Mouse (Mus musculus): ENCODE data around the gene Shbg. TPM values are rescaled to one million over a fixed set of nuclear protein-coding genes. Genes with fewer than 3 reads are reported as not detected.
"Not testable (repeated sequence)": the region's sequence is repeated elsewhere in the genome, so short reads cannot be mapped to it uniquely, and the experiment has no call there.

Shbg gene
- total RNA-seq, 2 experiments from 2014 or later, result not detected

DNA sequence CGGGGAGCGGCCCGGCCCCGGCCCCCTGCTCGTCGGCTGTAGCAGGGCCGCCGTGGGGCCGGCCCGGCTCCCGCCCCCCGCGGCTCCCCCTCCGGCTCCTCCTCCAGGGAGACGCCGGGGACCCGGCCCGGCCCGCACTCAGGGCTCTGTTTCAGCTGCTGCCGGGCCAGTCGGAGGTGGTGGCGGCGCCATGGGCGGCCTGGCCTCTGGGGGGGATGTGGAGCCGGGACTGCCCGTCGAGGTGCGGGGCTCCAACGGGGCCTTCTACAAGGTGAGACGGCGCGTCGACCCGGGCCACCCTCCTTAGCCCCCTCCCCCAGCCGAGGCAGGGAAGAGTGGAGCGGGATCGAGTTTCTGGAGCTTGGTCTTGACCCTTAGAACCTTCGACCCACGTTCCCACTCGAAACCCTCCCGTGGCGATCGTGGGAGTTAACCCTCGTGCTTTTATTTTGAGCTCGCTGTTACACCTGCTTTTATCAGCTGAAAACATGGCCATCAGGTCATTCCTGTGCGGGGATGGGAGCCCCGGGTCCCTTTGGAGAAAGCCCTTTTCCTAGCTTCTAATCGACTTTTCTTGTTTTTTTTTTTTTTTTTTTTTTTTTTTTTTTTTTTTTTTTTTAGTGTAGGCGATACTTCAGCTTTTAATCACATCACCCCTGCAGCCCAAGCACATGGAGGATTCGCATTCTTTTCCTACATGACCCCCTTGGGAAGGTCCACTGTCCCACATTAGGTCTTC, 15.6 kb upstream of the Shbg start:
- DNase-seq (ENCODE audit: low spot score), result peak; percentile 58
- intact Hi-C loops (cut with DNase I), result no loop called here

DNA sequence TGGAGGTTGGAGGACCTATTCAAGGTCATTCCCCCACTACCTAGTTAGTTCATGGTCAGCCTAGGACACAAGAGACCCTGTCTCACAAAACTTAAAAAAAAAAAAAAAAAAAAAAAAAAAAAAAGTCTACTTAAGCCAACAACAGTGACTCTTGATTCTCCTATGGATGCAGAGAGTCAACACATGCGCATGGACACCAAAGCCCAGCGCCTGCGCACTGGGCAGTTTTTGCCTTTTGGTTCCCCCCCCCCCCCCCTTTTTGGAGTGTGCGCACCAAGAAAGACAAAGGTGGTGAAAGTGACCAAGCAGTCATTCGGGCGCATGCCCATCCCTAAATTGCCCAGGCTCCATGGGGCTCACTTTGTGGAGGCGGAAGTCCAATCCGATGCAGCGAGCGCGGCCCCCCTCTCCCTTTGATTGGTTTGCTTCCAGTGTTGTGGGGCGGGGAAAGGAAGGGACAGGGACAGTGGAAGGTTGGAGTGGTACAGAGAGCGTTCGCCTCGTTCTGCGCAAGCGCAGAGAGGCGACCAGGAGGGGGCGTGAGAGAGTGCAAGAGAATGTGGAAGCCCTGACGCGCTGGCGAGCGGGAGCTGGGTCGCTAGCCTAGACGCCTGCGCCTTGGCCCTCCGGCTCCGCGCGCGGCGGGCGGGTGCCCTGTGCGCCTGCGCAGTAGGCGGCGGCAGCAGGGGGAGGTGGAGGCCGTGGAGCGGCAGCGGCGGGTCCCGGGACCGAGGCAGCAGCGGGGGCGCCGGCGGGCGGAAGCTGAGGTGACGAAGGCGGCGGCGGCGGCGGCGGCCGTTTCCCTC, 14.8 kb upstream of the Shbg start, which contains the start of gene Fxr2:
Gene Fxr2, plus strand, starts transcription at position 707 of the 806 bp plus-strand sequence.
- intact Hi-C loops (cut with DNase I), result no loop called here
- peak; percentile 100 for DNase-seq (ENCODE audit: low spot score)

DNA sequence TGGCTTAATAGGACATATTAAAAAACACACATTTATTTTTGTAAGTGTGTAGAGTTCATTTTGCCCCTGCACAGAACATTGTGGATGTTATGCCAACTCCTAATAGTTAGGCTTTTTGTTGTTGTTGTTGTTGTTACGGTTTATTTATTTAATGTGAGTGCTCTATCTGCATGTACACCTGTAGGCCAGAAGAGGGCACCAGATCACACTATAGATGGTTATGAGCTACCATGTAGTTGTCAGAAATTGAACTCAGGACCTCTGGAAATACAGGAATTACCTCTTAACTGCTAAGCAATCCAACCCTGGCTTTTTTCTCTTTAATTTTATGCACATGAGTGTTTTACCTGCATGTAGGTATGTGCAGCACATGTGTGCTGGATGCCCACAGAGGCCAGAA, 12.1 kb upstream of the Shbg start:
- intact Hi-C loops (cut with DNase I), result loop anchor here (1.0 kb wide), 1 partner anchor 27 kb away; no protein-coding TSS in a partner anchor

DNA sequence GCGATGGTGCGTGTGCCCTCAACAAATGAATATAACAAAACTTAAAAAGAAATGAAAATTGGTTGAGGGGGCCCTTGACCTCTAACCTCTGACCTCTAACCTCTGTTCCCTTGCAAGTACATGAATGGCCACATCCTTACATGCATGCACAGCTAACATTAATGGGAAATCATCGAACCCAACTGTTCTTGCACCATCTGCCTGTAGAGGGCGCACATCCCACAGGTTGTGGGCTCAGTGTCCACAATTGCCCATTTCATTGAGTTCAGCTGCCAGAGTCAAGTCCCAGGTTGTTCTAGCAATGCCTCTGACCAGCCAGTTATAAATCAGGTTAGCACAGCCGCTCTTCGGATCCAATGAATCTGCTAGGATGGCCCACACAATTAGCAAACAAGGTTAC, 10.6 kb upstream of the Shbg start:
- no peak for DNase-seq (ENCODE audit: low spot score)
- intact Hi-C loops (cut with DNase I), result no loop called here

More for the DNA sequence above, 12.1 kb upstream of the Shbg start:
- no peak for DNase-seq (ENCODE audit: low spot score)

DNA sequence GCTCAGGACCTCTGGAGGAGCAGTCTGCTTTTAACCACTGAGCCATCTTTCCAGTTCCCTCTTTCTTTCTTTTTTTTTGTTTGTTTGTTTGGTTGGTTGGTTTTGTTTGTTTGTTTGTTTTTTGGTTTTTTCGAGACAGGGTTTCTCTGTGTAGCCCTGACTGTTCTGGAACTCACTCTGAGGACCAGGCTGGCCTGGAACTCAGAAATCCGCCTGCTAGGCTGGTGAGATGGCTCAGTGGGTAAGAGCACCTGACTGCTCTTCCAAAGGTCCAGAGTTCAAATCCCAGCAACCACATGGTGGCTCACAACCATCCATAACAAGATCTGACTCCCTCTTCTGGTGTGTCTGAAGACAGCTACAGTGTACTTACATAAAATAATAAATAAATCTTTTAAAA, 6.6 kb upstream of the Shbg start:
- DNase-seq (ENCODE audit: low spot score); intact Hi-C loops (cut with DNase I): not testable (repeated sequence)

DNA sequence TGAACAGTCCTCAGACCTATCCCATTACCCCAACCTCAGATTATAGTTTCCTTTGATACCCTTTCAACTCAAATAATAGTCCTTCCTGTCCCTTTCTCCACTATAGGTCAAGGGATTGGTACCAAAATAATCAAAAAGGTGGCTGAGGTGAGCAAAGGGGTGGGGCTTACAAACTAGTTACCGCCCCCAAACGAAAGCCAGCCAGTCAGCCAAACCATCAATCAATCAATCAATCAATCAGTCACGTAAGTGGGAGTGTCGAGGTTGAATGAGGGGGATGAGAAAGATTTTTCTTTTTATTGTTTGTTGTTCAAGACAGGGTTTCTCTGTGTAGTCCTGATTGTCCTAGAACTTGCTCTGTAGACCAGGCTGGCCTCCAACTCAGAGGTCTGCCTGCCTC, 5.3 kb upstream of the Shbg start:
- intact Hi-C loops (cut with DNase I), result no loop called here
- DNase-seq (ENCODE audit: low spot score), result no peak

DNA sequence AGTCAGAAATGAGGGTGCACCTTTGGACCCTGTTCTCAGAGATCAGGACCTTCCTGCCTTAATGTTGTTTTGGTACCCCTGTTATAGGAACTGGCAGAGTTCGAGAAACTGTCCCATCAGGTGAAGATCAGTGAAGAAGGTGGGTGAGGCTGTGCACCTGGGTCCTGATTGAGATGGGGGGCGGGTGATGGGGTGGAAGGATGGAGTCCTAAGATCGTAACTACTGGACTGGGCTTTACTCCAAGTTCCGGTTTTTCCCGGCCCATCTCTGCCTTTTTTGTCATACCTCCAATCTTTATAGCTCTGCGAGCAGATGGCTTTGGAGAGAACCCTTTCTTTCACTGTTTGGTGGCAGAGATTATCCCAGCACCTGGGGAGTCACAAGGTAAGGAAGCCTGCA, 4.7 kb upstream of the Shbg start:
- no peak for DNase-seq (ENCODE audit: low spot score)
- intact Hi-C loops (cut with DNase I), result no loop called here

DNA sequence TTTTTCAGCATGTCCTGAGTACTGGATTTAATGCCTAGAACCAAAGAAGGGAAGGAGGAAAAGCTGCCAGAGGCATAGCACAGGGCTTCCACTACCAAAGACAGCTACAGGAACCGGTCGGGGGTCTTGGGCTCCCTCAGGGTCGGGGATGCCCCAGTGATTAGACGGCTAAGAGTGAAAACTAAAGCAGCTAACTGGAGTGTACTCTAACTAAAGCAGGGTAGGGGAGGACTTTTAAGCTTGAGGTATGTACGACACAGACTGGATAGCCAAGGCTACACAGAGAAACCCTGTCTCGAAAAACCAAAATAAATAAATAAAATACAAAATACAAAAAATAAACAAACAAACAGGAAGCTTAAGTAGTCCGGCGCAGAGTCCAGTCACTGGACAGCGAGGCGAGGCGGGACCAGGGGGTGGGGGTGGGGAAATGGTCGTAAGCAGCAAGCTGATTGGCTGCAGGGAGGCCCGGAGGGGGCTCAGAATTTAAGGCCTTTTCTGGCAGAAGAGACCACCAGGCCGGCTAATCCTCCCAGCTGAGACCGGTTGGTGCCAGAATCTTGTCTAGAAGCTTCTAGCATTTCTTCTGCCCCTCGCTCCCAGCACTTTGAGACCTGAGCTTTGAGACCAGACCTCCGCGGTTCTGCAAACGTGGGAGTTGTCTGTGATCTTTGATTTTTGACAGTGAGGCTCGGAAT, 4.0 kb upstream of the Shbg start, which contains the start of gene Sat2:
Gene Sat2, plus strand, starts transcription at position 454 of the 698 bp plus-strand sequence.
- intact Hi-C loops (cut with DNase I), result no loop called here
- peak; percentile 34 for DNase-seq (ENCODE audit: low spot score)

DNA sequence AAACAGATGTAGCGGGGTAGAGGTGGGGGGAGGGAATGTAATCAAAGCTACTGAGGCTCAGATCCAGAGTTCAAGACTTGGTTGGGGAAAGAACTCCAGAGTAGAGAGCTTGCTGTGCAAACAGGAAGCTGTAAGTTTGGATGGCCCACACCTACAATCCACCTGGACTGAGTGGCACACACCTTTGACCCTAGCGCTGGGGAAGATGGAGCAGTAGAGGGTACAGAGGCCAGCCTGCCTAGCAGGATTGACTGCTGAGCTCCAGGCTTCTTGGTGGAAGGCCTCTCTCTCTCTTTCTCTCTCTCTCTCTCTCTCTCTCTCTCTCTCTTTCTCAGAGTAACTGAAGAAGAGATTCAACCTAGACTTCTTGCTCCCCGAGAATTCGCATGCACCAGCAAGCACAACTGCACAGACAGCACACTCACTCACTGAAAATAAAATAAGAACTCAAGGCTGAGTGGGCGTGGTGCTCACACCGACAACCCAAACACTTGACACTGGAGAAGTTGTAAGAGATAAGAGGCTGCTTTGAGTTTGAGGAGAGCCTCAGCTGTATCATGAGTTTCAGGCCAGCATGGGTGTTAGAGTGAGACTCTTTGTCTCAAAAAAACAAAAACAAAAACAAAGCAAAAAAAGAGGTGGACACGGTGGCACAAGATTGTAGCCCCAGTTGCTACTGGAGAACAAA, 2.8 kb upstream of the Shbg start:
- intact Hi-C loops (cut with DNase I), result no loop called here
- DNase-seq (ENCODE audit: low spot score), result no peak

DNA sequence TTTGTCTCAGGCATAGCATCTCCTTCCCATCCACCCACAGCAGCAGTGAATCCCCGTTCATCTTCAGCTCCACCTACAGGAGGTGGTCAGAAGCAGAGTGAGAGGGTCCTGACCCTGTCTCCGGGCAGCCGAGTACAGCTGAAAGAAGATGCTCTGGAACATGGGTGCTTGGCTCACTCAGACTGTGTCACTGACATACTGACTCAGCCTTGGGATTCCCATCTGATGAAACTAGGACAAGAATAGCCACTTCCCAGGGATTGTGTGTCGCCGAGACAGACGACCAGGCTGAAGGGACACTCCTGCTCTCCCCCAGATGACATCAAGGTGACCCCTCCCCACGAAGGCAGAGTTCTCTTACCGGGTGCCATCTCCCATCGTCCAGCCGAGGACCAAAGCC, 924 bp downstream of the Shbg start:
- DNase-seq (ENCODE audit: low spot score), result no peak
- intact Hi-C loops (cut with DNase I), result loop anchor here (10.0 kb wide), 1 partner anchor 352 kb away; no protein-coding TSS in a partner anchor

DNA sequence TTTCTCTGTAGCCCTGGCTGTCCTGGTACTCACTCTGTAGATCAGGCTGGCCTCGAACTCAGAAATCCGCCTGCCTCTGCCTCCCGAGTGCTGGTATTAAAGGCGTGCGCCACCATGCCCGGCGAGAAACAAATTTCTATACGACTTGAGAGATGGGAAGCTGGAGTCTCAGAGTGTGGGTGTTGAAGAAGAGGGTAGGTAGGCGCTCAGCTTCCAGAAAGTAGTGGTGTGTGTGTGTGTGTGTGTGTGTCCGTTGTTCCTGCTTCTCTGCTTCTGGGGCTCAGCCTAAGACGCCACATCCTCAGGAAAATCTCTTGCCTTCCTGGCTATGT, 3.5 kb downstream of the Shbg start:
- intact Hi-C loops (cut with DNase I), result loop anchor here (1.0 to 10.0 kb wide), 2 partner anchors 35 to 349 kb away; no protein-coding TSS in a partner anchor
- not testable (repeated sequence) for DNase-seq (ENCODE audit: low spot score)

DNA sequence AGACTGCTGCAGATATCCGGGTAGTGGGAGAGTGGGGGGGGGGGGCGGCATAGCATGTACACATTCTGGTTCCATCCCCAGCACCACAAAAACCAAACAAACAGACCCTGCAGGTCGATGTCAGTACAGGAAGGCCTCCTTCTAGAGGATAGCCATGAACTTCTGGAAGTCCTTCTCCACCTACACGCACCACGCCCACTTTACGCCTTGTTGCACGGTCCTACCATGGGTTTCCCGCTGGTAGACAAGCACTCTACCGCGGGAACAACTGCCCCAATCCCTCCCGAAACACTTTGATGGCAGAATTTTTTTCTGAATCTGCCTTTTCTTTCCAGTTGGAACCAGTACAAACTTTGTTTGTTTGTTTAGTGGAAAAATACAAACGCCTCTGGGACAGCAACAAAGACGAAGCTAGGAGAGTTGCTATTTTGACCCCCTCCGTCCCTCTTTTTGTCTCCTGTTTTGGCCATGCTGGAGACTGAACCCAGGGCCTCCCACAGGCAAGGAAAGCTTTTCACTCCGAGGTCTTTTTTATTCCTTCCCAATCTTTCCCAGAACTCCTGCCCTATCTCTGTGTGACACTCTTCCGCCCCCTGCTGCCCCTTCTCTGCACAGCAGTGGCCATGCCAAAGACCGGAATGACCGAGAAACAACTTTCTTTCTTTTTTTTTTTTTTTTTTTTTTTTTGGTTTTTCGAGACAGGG, 4.0 kb downstream of the Shbg start:
- DNase-seq (ENCODE audit: low spot score), result peak; percentile 66
- intact Hi-C loops (cut with DNase I), result loop anchor here (1.0 to 10.0 kb wide), 3 partner anchors 34 to 349 kb away; no protein-coding TSS in a partner anchor

DNA sequence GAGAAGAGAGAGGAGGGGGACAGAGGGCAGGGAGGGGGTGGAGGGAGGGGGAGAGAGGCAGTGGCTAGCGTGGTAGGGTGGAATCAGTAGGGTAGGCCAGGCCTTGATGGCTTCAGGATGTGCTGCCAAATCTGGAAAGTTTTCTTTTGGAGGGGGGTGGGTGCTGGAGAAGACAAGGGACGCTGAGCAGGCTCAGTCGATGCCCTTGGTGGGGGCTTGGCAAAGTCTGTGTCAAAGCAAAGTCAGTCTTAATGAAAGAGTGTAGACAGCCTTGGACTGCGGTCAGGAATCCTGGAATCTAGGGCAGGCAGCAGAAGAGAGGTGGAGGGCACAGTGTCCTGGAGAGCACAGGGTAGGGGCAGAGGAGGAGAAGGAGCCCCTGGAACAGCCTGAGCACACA, 6.8 kb downstream of the Shbg start:
- intact Hi-C loops (cut with DNase I), result loop anchor here (10.0 kb wide), 1 partner anchor 346 kb away; no protein-coding TSS in a partner anchor

DNA sequence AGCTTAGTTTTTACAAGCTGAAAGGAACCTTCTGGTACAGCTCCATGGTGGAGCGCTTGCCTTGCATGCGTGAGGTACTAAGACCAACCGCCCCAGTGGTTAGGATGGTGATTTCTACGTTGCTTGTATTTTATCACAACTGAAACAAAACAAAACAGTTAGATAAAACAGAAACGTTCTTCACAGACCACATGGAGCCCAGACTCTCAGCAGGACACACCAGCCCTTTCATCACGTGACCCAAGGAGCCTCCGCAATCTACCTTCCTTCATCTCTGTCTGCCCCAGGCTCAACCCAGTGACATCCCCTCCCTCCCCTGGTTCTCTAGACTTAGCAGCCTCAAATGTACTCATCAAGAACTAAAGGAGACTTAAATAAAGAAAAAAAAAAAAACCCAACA, 8.3 kb downstream of the Shbg start:
- DNase-seq (ENCODE audit: low spot score), result no peak
- intact Hi-C loops (cut with DNase I), result no loop called here

More for the DNA sequence above, 6.8 kb downstream of the Shbg start:
- DNase-seq (ENCODE audit: low spot score), result no peak

DNA sequence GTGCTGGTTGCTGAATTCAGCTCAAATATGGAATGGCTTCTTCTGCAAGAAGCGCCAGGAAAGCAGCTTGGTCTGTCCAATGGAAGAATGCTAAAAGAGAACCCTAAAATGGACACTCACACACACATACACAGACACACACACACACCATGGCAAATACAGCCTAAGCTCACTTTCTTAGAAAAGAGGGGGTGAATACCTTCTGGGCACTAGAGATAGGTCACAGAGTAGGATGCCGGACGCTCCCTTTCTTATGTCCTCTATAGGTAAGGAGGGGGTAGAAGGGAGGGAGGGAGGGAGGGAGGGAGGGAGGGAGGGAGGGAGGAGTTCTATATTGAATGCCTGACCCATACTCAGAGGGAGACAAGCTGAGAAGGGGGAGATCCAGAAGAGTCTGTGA, 9.2 kb downstream of the Shbg start:
- DNase-seq (ENCODE audit: low spot score), result no peak
- intact Hi-C loops (cut with DNase I), result no loop called here

DNA sequence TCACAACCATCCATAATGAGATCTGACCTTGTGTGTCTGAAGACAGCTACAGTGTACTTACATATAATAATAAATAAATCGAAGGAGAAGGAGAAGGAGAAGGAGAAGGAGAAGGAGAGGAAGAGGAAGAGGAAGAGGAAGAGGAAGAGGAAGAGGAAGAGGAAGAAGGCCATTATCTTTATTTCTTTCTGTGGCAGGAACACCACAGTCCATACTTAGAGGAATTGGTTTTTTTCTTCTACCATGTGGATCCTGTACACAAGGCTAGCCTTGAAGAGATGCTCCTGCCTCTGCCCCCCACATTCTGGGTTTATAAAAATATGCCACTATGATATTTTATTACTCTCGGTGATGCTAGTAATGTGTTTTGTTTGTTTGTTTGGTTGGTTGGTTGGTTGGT, 10.9 kb downstream of the Shbg start:
- intact Hi-C loops (cut with DNase I), result no loop called here
- no peak for DNase-seq (ENCODE audit: low spot score)

DNA sequence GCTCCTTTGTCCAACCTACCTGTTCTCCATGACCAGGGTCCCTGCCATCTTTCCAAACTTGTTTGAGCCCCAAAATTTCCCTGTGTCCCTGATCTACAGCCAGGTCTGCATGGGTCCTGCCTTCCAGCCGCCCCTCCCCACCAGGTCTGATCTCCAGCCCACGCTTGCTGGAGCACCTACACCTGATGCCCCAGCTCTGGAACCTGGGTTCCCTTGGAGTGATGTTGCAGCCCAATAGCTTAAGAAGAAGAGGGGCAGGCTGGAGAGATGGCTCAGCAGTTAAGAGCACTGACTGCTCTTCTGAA, 11.3 kb downstream of the Shbg start:
- no peak for DNase-seq (ENCODE audit: low spot score)
- intact Hi-C loops (cut with DNase I), result no loop called here

DNA sequence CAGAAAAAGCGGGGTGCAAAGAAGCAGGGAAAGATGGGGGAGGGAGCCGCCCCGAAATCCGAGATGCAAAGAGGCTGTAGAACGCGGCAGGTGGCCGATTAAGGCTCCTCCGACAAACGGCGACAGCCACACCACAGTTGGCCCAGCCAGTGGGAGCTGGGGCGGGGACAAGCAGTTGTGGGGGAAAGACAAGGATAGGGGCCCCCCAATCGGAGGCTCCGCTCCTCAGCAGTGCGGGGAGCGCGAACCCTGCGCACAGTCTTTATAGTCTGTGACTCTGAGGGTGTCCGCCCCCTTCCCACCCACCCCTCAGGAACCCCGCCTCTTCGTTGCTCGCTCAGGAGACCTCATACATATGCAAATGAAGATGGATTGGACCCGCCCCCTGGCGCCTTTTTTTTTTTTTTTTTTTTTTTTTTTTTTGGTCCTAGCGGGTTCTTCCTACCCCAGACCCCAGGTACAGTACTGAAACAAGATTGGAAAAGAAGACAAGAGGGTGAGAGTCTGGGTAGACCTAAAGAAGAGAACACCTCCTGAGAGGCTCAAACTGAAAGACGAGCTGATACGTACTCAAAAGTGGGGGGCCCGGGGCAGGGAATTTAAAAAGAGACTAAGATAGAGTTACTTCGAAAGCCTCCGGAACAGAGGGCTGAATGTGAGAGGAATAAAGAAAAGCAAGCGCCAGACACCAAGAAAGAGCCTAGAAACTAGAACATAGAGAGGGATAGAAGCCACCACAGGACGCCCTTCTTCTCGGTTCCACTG, 11.8 kb downstream of the Shbg start, which contains the start of gene Atp1b2:
Gene Atp1b2, minus strand, starts transcription at position 217 of the 765 bp plus-strand sequence.
- intact Hi-C loops (cut with DNase I), result loop anchor here (2.0 kb wide), 1 partner anchor 25 kb away; the partner anchor contains the start of genes Trp53 and Wrap53
- peak; percentile 51 for DNase-seq (ENCODE audit: low spot score)
